Mouse (Mus musculus) ovary, adult 18-20 months (tissue): ENCODE results near the gene Smarcad1.

Source experiments
- DNase-seq: peaks from one replicate; pipeline ENCODE4 v3.0.0; 2022; ENCODE audit warnings: low spot score, mixed read lengths

Gene Smarcad1

GRCm38 (mm10) chr6:65079139-65079538 is 36.8 kb downstream of the Smarcad1 start:
- no peak for DNase-seq

- no peak for DNase-seq
Measured at GRCm38 (mm10) chr6:65114902-65115301, 72.5 kb downstream of the Smarcad1 start.

- no peak for DNase-seq
Measured at GRCm38 (mm10) chr6:65117540-65117939, 75.2 kb downstream of the Smarcad1 start.

- DNase-seq: no peak
Measured at GRCm38 (mm10) chr6:65126074-65126726, 83.8 kb downstream of the Smarcad1 start.

GRCm38 (mm10) chr6:65132376-65132775 is 90.0 kb downstream of the Smarcad1 start:
- no peak for DNase-seq

- DNase-seq: no peak
Measured at GRCm38 (mm10) chr6:65137802-65138201, 95.4 kb downstream of the Smarcad1 start.

GRCm38 (mm10) chr6:65138243-65138642 is 95.9 kb downstream of the Smarcad1 start:
- no peak for DNase-seq

- DNase-seq: peak; percentile 17
Measured at GRCm38 (mm10) chr6:65140082-65140749, 97.8 kb downstream of the Smarcad1 start.

- no peak for DNase-seq
Measured at GRCm38 (mm10) chr6:65140750-65141243, 98.4 kb downstream of the Smarcad1 start.

- no peak for DNase-seq
Measured at GRCm38 (mm10) chr6:65142316-65142715, 99.9 kb downstream of the Smarcad1 start.

GRCm38 (mm10) chr6:65144621-65145205 is 102.3 kb downstream of the Smarcad1 start, which contains the start of gene Hpgds:
TSS of gene Hpgds (minus strand) at chr6:65144908.
- DNase-seq: no peak

GRCm38 (mm10) chr6:65146363-65146762 is 104.0 kb downstream of the Smarcad1 start:
- no peak for DNase-seq

GRCm38 (mm10) chr6:65150703-65151102 is 108.3 kb downstream of the Smarcad1 start:
- DNase-seq: no peak

GRCm38 (mm10) chr6:65153570-65153969 is 111.2 kb downstream of the Smarcad1 start:
- DNase-seq: no peak

GRCm38 (mm10) chr6:65157042-65157441 is 114.7 kb downstream of the Smarcad1 start:
- no peak for DNase-seq

GRCm38 (mm10) chr6:65159381-65159942 is 117.1 kb downstream of the Smarcad1 start:
- DNase-seq: no peak

GRCm38 (mm10) chr6:65164137-65164536 is 121.8 kb downstream of the Smarcad1 start:
- DNase-seq: no peak

GRCm38 (mm10) chr6:65164977-65165376 is 122.6 kb downstream of the Smarcad1 start:
- no peak for DNase-seq
